Mouse (Mus musculus) cerebellum, postnatal 10 days (tissue): ENCODE measurements at regions not wholly inside any gene's neighbourhood (a gene's known extent, or its start where the extent isn't known, plus 50 kb on each side); places are given as distances from the start of the nearest gene placed in this dataset.

Experiments
- DNase-seq, 2 experiments: peaks; one replicate each; pipeline ENCODE4 v3.0.0; 2021; ENCODE audit warnings: mixed read lengths in 2 of 2

- DNase-seq, result no peak
Measured at GRCm38 (mm10) chr9:98685548-98685947, 84.1 kb upstream of the Mrps22 start.

GRCm38 (mm10) chr9:98684336-98684735, 82.9 kb upstream of the Mrps22 start:
- DNase-seq, result no peak

GRCm38 (mm10) chr9:98675612-98676011, 74.2 kb upstream of the Mrps22 start:
- DNase-seq, result no peak

GRCm38 (mm10) chr9:98673461-98674114, 72.1 kb upstream of the Mrps22 start:
- DNase-seq, result no peak

- DNase-seq, result no peak
Measured at GRCm38 (mm10) chr9:98672361-98672760, 70.9 kb upstream of the Mrps22 start.

GRCm38 (mm10) chr9:98668423-98669330, 67.2 kb upstream of the Mrps22 start:
- no peak for DNase-seq

GRCm38 (mm10) chr9:98667072-98667471, 65.6 kb upstream of the Mrps22 start:
- DNase-seq, result no peak

- DNase-seq, result no peak
Measured at GRCm38 (mm10) chr9:98663011-98663410, 61.6 kb upstream of the Mrps22 start.

GRCm38 (mm10) chr9:98651681-98652080, 50.2 kb upstream of the Mrps22 start:
- no peak for DNase-seq
